Mouse (Mus musculus) lung, postnatal 0 days (tissue): ENCODE data around the gene Fzd5. TPM values are rescaled to one million over a fixed set of nuclear protein-coding genes. Genes with fewer than 3 reads are reported as not detected.

Experiments used
- ATAC-seq: fragments of 200-750 bp; cut with Nextera tagmentation; 2 replicates; pipeline ENCODE4 v1.8.0; 2017; ENCODE audit warnings: moderate library complexity
- DNase-seq: peaks from one replicate; pipeline ENCODE4 v3.0.0-alpha.2; 2016; ENCODE audit warnings: low spot score
- H3K27ac ChIP-seq: fragments of 300-500 bp; sonication (generic); 2 replicates; pipeline ENCODE4 v1.5.1; 2014; ENCODE audit warnings: antibody characterized with exemption, mild to moderate bottlenecking, low read length, mixed read lengths
- H3K27me3 ChIP-seq: fragments of 300-500 bp; sonication (generic); replicated peaks from 2 replicates; pipeline ENCODE4 v1.6.1; 2014; ENCODE audit warnings: low read length, mixed read lengths; ENCODE audit not compliant: insufficient read depth
- H3K36me3 ChIP-seq: fragments of 300-500 bp; sonication (generic); 2 replicates; pipeline ENCODE4 v1.6.1; 2014; ENCODE audit warnings: low read length, mixed read lengths; ENCODE audit not compliant: insufficient read depth
- H3K4me1 ChIP-seq: fragments of 300-500 bp; sonication (generic); 2 replicates; pipeline ENCODE4 v1.6.1; 2014; ENCODE audit warnings: antibody characterized with exemption, low read depth, low read length, mixed read lengths; ENCODE audit not compliant: insufficient read depth
- H3K4me2 ChIP-seq: fragments of 300-500 bp; sonication (generic); replicated peaks from 2 replicates; pipeline ENCODE4 v1.6.1; 2014; ENCODE audit warnings: low read depth, mild to moderate bottlenecking, low read length, moderate library complexity, mixed read lengths
- H3K4me3 ChIP-seq: fragments of 300-500 bp; sonication (generic); 2 replicates; pipeline ENCODE4 v1.5.1; 2014; ENCODE audit warnings: low read depth, low read length
- H3K9ac ChIP-seq: fragments of 300-500 bp; sonication (generic); replicated peaks from 2 replicates; pipeline ENCODE4 v1.6.1; 2014; ENCODE audit warnings: low read depth, mild to moderate bottlenecking
- H3K9me3 ChIP-seq: fragments of 300-500 bp; sonication (generic); 2 replicates; pipeline ENCODE4 v1.6.1; 2016; ENCODE audit warnings: low read length, mixed read lengths
- CTCF ChIP-seq: IDR thresholded peaks from 2 replicates; pipeline ENCODE4 v1.5.1; 2016; ENCODE audit warnings: antibody characterized with exemption, mild to moderate bottlenecking
- EP300 ChIP-seq: IDR thresholded peaks from 2 replicates; pipeline ENCODE4 v1.6.1; 2016; ENCODE audit warnings: antibody characterized with exemption, mild to moderate bottlenecking, control low read depth
- WGBS: fragments of 180-500 bp; shearing (Covaris S2); extraction: QIAGEN DNeasy Blood & Tissue Kit; methylation state at CpG from one replicate; pipeline ENCODE4 v1.1.7; 2014; 5-methylcytosine and 5-hydroxymethylcytosine counted together
- polyA plus RNA-seq: library from polyadenylated mRNA; unstranded; fragments of >200 nt; fragmentation: Nextera tagmentation; extraction: Ambion mirVana; gene quantifications from 2 replicates; pipeline ENCODE4 v1.2.1, GENCODE M21; 2015

The Fzd5 gene
- polyA plus RNA-seq, 1 experiment from 2014 or later = 3.1 TPM

DNA sequence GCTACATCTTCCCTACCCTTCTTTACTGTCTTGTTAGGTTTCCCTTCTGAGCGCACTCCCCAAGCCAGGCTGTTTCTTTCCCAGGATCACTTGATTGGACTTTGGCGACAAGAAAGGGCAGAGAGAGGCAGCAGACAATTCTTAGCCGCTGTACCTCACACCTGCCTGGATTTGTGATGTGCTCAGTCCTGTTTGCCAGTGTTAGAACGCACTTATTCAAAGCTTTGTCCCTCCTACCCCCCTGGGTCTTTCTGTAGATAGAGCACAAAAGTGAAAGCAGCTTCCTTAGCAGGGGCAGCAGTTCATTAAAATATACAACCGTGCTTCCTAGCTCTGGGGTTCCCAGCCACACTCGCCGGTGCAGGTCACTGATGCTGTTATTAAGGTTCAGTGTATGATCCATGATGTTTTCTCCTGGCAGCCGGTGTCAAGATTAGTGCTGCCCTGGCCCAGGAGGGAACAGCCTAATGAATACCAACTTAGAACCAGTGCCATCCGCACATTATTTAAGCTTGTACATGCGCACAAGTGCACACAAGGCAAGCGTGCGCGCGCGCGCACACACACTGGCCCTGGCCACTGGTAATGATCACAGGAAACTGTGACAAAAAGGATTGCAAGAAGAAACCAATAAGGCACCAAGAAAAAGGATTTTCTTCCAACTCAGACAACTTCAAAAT lies 6.1 kb downstream of the Fzd5 start:
- no peak for TF ChIP-seq EP300
- no peak for TF ChIP-seq CTCF
- no peak for DNase-seq
- Histone ChIP-seq H3K27me3 (0 out of 2 replicates have a peak, but pooled peaks cover 11% of the 10 kb centered on the region), H3K4me3 (no peak overlapping the region), H3K36me3 (no peaks in the 10 kb centered on the region), H3K9me3 (no peaks in the 10 kb centered on the region), H3K4me1 (peaks cover 15% of the 10 kb centered on the region), H3K4me2 (no peak overlapping the region), H3K9ac (no peak overlapping the region), H3K27ac (no peak overlapping the region)
- no peak for ATAC-seq
- 76% methylated on average over 16 of the region's 16 CpGs for WGBS

DNA sequence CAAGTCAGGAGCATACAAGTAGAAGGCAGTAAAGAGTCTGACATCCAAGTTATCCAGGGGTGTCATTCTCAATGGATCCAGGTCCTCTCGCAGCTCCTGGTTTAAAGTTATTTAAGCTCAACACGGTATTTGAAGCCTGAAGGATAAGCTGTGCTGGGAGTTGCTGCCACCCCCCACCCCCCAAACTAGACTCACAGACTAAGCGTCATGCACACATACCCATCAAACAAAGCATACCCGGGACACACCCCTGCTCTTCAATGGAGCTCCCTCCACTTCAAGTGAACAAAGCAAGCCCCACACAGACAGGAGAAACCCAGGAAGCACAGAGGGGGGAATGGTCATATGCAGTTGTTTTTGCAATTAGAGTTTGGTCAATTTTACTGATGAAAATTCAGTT lies 7.5 kb downstream of the Fzd5 start:
- Histone ChIP-seq H3K9ac (no peak overlapping the region), H3K27ac (no peak overlapping the region), H3K4me2 (no peak overlapping the region), H3K36me3 (no peaks in the 10 kb centered on the region), H3K4me1 (peaks cover 2% of the 10 kb centered on the region; the same call in 1 of the 2 replicates), H3K9me3 (no peaks in the 10 kb centered on the region), H3K27me3 (0 out of 2 replicates have a peak, but pooled peaks cover 7% of the 10 kb centered on the region), H3K4me3 (no peak overlapping the region)
- no peak for ATAC-seq
- no peak for DNase-seq
- TF ChIP-seq CTCF (no peak), EP300 (no peak)
- WGBS = 70% methylated on average over 4 of the region's 4 CpGs

DNA sequence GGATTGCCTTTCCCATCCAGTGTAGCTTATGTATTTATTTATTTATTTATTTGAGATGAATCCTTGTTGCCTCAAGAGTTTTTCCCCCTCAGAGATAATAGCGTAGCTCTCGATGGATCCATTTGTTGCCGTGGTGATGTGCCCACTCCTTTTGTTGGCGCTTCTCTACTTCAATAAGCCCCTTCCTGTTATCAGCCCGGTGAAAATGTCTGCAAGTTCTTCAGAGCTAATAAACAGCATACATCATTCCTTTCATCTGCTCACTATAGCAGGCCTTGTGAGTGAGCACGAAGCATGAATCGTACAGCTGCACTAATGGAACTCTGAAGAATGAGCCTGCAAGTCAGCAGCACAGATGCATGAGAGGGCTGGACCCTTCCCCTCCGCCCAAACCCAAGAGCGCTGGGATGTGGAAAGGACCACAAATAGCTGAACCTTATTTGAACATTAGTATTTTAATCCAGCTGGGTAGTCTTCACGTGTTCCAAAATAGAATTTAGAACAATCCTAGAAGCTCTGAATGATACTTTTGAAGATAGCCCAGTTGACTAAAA lies 16.4 kb downstream of the Fzd5 start:
- TF ChIP-seq CTCF (no peak), EP300 (no peak)
- no peaks in the 10 kb centered on the region for H3K9me3 ChIP-seq
- 62% methylated on average over 10 of the region's 10 CpGs for WGBS
- H3K4me2 ChIP-seq = no peak overlapping the region
- no peak overlapping the region for H3K27ac ChIP-seq
- H3K36me3 ChIP-seq = peaks cover 14% of the 10 kb centered on the region; the same call in 1 of the 2 replicates
- no peak overlapping the region for H3K4me3 ChIP-seq
- ATAC-seq (no peak), DNase-seq (no peak)
- H3K27me3 ChIP-seq = no peaks in the 10 kb centered on the region
- no peaks in the 10 kb centered on the region for H3K4me1 ChIP-seq
- H3K9ac ChIP-seq = no peak overlapping the region

DNA sequence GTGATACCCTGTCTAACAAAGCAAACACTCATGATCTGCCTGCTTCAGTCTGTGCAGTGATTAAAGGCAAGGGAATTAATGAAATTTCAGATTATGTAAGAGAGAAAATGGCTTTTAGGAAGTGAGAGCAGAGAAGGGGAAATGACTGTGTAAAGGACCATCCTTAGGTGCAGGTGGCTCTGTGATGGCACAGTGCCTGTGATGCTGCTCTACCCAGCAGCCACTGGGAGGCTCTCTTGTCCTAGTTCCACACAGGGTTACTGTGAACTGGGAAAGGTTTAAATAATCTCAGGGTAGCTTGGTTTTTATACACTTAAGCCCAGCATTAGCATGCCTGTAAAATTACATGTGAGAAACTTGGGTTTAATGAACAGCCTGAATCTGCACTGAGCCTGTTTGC lies 20.0 kb downstream of the Fzd5 start:
- DNase-seq (peak; percentile 61), ATAC-seq (peak; percentile 76)
- Histone ChIP-seq H3K4me3 (no peak overlapping the region), H3K9ac (no peak overlapping the region), H3K27ac (no peak overlapping the region), H3K36me3 (peaks cover 8% of the 10 kb centered on the region; the same call in 1 of the 2 replicates), H3K4me2 (no peak overlapping the region), H3K9me3 (no peaks in the 10 kb centered on the region), H3K4me1 (no peaks in the 10 kb centered on the region), H3K27me3 (no peaks in the 10 kb centered on the region)
- TF ChIP-seq CTCF (peak; percentile 78), EP300 (no peak)

DNA sequence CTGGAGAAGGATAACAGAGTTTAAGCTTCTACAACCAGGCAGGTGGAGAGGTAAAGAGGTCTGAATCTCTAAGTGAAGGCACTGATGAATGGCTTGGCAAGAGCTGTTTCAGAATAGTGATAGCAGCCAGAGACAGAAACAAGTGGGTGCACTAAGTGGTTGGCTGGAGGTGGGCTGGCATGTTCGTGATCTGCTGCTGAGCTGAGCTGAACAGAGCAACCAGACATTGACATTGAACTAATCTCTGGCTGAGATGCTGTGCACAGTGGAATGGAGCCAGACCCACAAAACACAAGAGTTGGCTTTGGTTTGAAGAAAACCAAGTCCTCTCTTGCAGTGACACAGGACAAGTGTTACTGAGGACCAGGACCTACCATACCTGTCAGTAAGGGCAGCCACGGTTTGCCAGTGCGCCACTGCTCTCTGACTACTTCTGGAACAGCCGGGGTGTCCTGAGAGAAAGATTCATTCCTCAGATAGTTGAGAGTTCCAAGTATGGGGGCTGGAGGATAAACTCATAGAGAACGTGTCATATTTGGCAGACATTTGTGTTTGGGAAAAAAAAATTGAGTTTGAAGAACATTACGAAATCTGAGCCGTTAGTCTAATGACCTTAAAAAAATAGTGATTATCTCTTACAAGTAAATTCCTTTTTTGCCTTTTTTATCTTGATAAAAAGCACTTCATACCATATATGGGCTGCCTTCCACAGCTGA lies 20.8 kb downstream of the Fzd5 start:
- ATAC-seq = 0 out of 2 replicates have a peak, but pooled peaks have one; percentile 29
- no peak overlapping the region for H3K27ac ChIP-seq

DNA sequence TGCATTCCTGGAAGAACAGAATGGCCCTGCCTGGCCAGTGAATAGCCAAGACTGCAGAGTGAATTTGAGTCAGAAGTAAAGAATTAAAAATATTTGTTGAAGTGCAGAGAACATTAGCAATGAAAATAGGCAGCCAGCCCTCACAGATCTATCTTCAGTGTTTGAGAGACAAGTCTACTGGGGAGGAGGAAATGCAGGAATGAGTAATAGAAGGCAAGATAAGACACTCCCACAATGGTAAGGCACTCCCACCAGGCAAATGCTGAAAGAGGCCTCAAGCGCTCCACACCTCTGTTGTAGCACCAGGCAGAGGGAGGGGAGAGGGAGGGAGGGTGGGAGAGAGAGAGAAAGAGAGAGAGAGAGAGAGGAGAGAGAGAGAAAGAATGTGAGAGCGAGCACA lies 22.1 kb downstream of the Fzd5 start:
- peaks cover 5% of the 10 kb centered on the region; the same call in 1 of the 2 replicates for H3K36me3 ChIP-seq
- H3K27me3 ChIP-seq = no peaks in the 10 kb centered on the region
- TF ChIP-seq CTCF (no peak), EP300 (no peak)
- H3K4me1 ChIP-seq = no peaks in the 10 kb centered on the region
- no peaks in the 10 kb centered on the region for H3K9me3 ChIP-seq
- peak; percentile 42 for DNase-seq
- peak; percentile 68 for ATAC-seq
- H3K27ac ChIP-seq = no peak overlapping the region
- no peak overlapping the region for H3K4me3 ChIP-seq
- 59% methylated on average over 2 of the region's 2 CpGs for WGBS
- no peak overlapping the region for H3K9ac ChIP-seq
- H3K4me2 ChIP-seq = no peak overlapping the region

More for the DNA sequence above, 20.8 kb downstream of the Fzd5 start:
- Histone ChIP-seq H3K9ac (no peak overlapping the region), H3K9me3 (no peaks in the 10 kb centered on the region), H3K27me3 (no peaks in the 10 kb centered on the region), H3K4me2 (no peak overlapping the region), H3K4me1 (no peaks in the 10 kb centered on the region), H3K36me3 (peaks cover 8% of the 10 kb centered on the region; the same call in 1 of the 2 replicates), H3K4me3 (no peak overlapping the region)
- WGBS = 56% methylated on average over 7 of the region's 7 CpGs
- DNase-seq = peak; percentile 65
- TF ChIP-seq CTCF (no peak), EP300 (no peak)
